Mouse (Mus musculus) ES-Bruce4 (cell line): ENCODE data around the gene Ttyh3.

Experiments
- CTCF ChIP-seq: IDR thresholded peaks from one replicate; pipeline ENCODE4 v1.8.1; 2011; ENCODE audit warnings: low read depth, low read length
- EP300 ChIP-seq: IDR thresholded peaks from 2 replicates; pipeline ENCODE4 v1.6.1; 2011; ENCODE audit warnings: low read depth, low read length; ENCODE audit not compliant: insufficient read depth
- POLR2A ChIP-seq: IDR thresholded peaks from one replicate; pipeline ENCODE4 v1.8.1; 2011; ENCODE audit warnings: low read length; ENCODE audit not compliant: insufficient read depth

DNA sequence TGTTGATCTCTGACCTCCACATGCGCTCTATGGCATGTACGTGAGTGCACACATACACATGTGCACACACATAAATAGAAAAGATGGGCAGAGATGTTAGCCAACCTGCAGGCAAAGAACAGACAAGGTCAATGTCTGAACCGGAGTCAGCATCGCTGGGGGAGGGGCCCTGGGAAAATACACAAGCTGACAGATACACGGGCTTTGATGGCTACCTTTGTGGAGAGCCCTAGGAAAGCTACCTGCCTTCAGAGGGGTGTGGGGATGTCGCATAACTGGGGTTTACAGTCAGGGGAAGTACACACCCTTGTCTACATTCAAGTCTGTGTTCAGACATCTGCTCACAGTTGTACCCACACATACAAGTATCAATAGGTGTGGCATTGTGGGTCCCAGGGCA, 10.3 kb downstream of the Ttyh3 start:
- TF ChIP-seq EP300 (no peak), CTCF (no peak), POLR2A (no peak)
